Mouse (Mus musculus) fibroblast of lung, adult 2 months (primary cell): ENCODE measurements at regions not wholly inside any gene's neighbourhood (a gene's known extent, or its start where the extent isn't known, plus 50 kb on each side); places are given as distances from the start of the nearest gene placed in this dataset.

Source experiments
- DNase-seq: peaks from one replicate; pipeline ENCODE4 v3.0.0-alpha.2; 2011; ENCODE audit warnings: low read depth

GRCm38 (mm10) chr9:34427711-34428110, 58.0 kb upstream of the Kirrel3 start:
- DNase-seq: no peak
